Mouse (Mus musculus) G1E (cell line): ENCODE data around the gene Zfp988. TPM values are rescaled to one million over a fixed set of nuclear protein-coding genes. Genes with fewer than 3 reads are reported as not detected.
A peak's percentile ranks its signal among the peaks of the same experiment; 100 is the strongest.
"Not testable (repeated sequence)": the region's sequence is repeated elsewhere in the genome, so short reads cannot be mapped to it uniquely, and the experiment has no call there.

Source experiments
- ATAC-seq: 2 replicates; pipeline ENCODE4 v1.8.0; 2016; ENCODE audit warnings: mild to moderate bottlenecking; ENCODE audit not compliant: insufficient number of reproducible peaks, poor library complexity, low FRiP score, severe bottlenecking; ENCODE audit errors: extremely low read depth
- DNase-seq: peaks from one replicate; pipeline ENCODE4 v3.0.0; 2012; ENCODE audit warnings: low spot score
- H3K27me3 ChIP-seq: 2 replicates; pipeline ENCODE4 v1.6.1; 2012; ENCODE audit warnings: mild to moderate bottlenecking, low read length, inconsistent platforms; ENCODE audit not compliant: insufficient read depth
- H3K36me3 ChIP-seq: replicated peaks from 2 replicates; pipeline ENCODE3; 2012; ENCODE audit warnings: mild to moderate bottlenecking, inconsistent platforms
- H3K4me1 ChIP-seq: 2 replicates; pipeline ENCODE4 v1.6.1; 2012; ENCODE audit warnings: low read depth, low read length, inconsistent platforms, mixed read lengths; ENCODE audit not compliant: insufficient read depth
- H3K4me3 ChIP-seq: 2 replicates; pipeline ENCODE4 v1.5.1; 2012; ENCODE audit warnings: low read depth, mild to moderate bottlenecking, inconsistent platforms, low read length, moderate library complexity, mixed read lengths
- H3K9me3 ChIP-seq: replicated peaks from 2 replicates; pipeline ENCODE4 v1.6.1; 2012; ENCODE audit warnings: inconsistent platforms
- polyA plus RNA-seq: library from polyadenylated mRNA; stranded (reverse); fragments of >175 nt; gene quantifications from 2 replicates; pipeline ENCODE4 v1.2.3, GENCODE M21; 2012
- total RNA-seq, 2 experiments: library from RNA; stranded (forward) in 1 of 2; stranded (reverse) in 1 of 2; fragments of 200-1000 nt in 1 of 2; fragments of >200 nt in 1 of 2; fragmentation: Nextera tagmentation in 1 of 2; gene quantifications; 2 replicates each; pipeline ENCODE4 v1.2.3; 2014 to 2017

The Zfp988 gene
- total and polyA plus RNA-seq, 3 experiments = 0.03 to 2.0 (median 0.16) TPM

- DNase-seq, H3K4me1 ChIP-seq, H3K27me3 ChIP-seq, H3K4me3 ChIP-seq, ATAC-seq, H3K36me3 ChIP-seq: not testable (repeated sequence)
- peaks cover 28% of the 10 kb centered on the region for H3K9me3 ChIP-seq
Measured at GRCm38 (mm10) chr4:147346361-147347035, 41.0 kb downstream of the Zfp988 start.

- DNase-seq, H3K27me3 ChIP-seq, H3K4me1 ChIP-seq, H3K36me3 ChIP-seq, H3K4me3 ChIP-seq, ATAC-seq: not testable (repeated sequence)
- peaks cover 28% of the 10 kb centered on the region for H3K9me3 ChIP-seq
Measured at GRCm38 (mm10) chr4:147347300-147347699, 41.8 kb downstream of the Zfp988 start.

- H3K36me3 ChIP-seq, H3K27me3 ChIP-seq, DNase-seq, H3K4me3 ChIP-seq, ATAC-seq, H3K4me1 ChIP-seq: not testable (repeated sequence)
- peaks cover 29% of the 10 kb centered on the region for H3K9me3 ChIP-seq
Measured at GRCm38 (mm10) chr4:147347880-147348279, 42.4 kb downstream of the Zfp988 start.

GRCm38 (mm10) chr4:147348401-147348800 is 42.9 kb downstream of the Zfp988 start:
- H3K4me3 ChIP-seq, DNase-seq, H3K36me3 ChIP-seq, H3K27me3 ChIP-seq, H3K4me1 ChIP-seq, ATAC-seq: not testable (repeated sequence)
- H3K9me3 ChIP-seq = peaks cover 26% of the 10 kb centered on the region

- not testable (repeated sequence) for H3K4me3 ChIP-seq, H3K27me3 ChIP-seq, H3K36me3 ChIP-seq, DNase-seq, ATAC-seq, H3K4me1 ChIP-seq
- H3K9me3 ChIP-seq = peaks cover 23% of the 10 kb centered on the region
Measured at GRCm38 (mm10) chr4:147348906-147349686, 43.6 kb downstream of the Zfp988 start.

- peaks cover 23% of the 10 kb centered on the region for H3K9me3 ChIP-seq
- DNase-seq, H3K4me3 ChIP-seq, H3K36me3 ChIP-seq, H3K4me1 ChIP-seq, H3K27me3 ChIP-seq: not testable (repeated sequence)
- 0 out of 2 replicates have a peak, but pooled peaks have one; percentile 15 for ATAC-seq
Measured at GRCm38 (mm10) chr4:147349687-147350415, 44.4 kb downstream of the Zfp988 start.

GRCm38 (mm10) chr4:147350541-147350940 is 45.1 kb downstream of the Zfp988 start:
- DNase-seq, H3K4me3 ChIP-seq, H3K27me3 ChIP-seq, H3K4me1 ChIP-seq, ATAC-seq, H3K36me3 ChIP-seq: not testable (repeated sequence)
- H3K9me3 ChIP-seq = peaks cover 23% of the 10 kb centered on the region

GRCm38 (mm10) chr4:147351376-147351980 is 46.0 kb downstream of the Zfp988 start:
- not testable (repeated sequence) for H3K27me3 ChIP-seq, H3K4me3 ChIP-seq, ATAC-seq, H3K36me3 ChIP-seq, DNase-seq, H3K4me1 ChIP-seq
- peaks cover 21% of the 10 kb centered on the region for H3K9me3 ChIP-seq

- not testable (repeated sequence) for ATAC-seq, H3K4me1 ChIP-seq, DNase-seq, H3K4me3 ChIP-seq, H3K36me3 ChIP-seq, H3K27me3 ChIP-seq
- H3K9me3 ChIP-seq = peaks cover 16% of the 10 kb centered on the region
Measured at GRCm38 (mm10) chr4:147353626-147354025, 48.2 kb downstream of the Zfp988 start.

- DNase-seq, H3K4me1 ChIP-seq, H3K36me3 ChIP-seq: not testable (repeated sequence)
Measured at GRCm38 (mm10) chr4:147356042-147356441, 50.6 kb downstream of the Zfp988 start.

GRCm38 (mm10) chr4:147357195-147357594 is 51.7 kb downstream of the Zfp988 start:
- H3K27me3 ChIP-seq, H3K36me3 ChIP-seq, H3K4me3 ChIP-seq, ATAC-seq, H3K4me1 ChIP-seq, H3K9me3 ChIP-seq, DNase-seq: not testable (repeated sequence)

More at GRCm38 (mm10) chr4:147356042-147356441, 50.6 kb downstream of the Zfp988 start:
- not testable (repeated sequence) for ATAC-seq, H3K27me3 ChIP-seq, H3K4me3 ChIP-seq, H3K9me3 ChIP-seq
